Mouse (Mus musculus): Measurements from ENCODE around the gene Notch4.

DNA sequence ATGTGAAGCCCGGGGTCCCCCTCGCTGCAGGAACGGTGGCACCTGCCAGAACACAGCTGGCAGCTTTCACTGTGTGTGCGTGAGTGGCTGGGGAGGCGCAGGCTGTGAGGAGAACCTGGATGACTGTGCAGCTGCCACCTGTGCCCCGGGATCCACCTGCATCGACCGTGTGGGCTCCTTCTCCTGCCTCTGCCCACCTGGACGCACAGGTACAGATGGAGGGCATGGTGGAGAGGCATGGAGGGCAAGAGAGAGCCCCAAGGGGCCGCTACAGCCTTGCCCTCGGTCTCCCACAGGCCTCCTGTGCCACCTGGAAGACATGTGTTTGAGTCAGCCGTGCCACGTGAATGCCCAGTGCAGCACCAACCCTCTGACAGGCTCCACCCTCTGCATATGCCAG is 4.4 kb downstream of the Notch4 start:
- TF ChIP-seq HCFC1 (IDR thresholded peaks at IDR 0.05; ENCODE audit: borderline replicate concordance, insufficient read depth, low read length): no peak
- TF ChIP-seq MAFK (IDR thresholded peaks at IDR 0.05; ENCODE audit: insufficient read depth, low read depth, low read length): no peak
- no peak for TF ChIP-seq ZNF384 (IDR thresholded peaks at IDR 0.05; ENCODE audit: low read depth, low read length)
- TF ChIP-seq CHD2 (IDR thresholded peaks at IDR 0.05; ENCODE audit: low read depth, low read length): no peak
- no peak for TF ChIP-seq ZC3H11A (IDR thresholded peaks at IDR 0.05; ENCODE audit: borderline replicate concordance, low read depth, low read length)
